Mouse (Mus musculus) heart, embryonic 12.5 days (tissue): ENCODE measurements around the gene Lin52. TPM values are rescaled to one million over a fixed set of nuclear protein-coding genes. Genes with fewer than 3 reads are reported as not detected.
"Not testable (repeated sequence)": the region's sequence is repeated elsewhere in the genome, so short reads cannot be mapped to it uniquely, and the experiment has no call there.

Experiments
- ATAC-seq: fragments of 200-750 bp; cut with Nextera tagmentation; 2 replicates; pipeline ENCODE4 v1.8.0; 2017; ENCODE audit warnings: moderate TSS enrichment, moderate library complexity; ENCODE audit not compliant: insufficient number of reproducible peaks, low FRiP score
- H3K27ac ChIP-seq: fragments of 300-500 bp; sonication (generic); 2 replicates; pipeline ENCODE4 v1.5.1; 2016; ENCODE audit warnings: mild to moderate bottlenecking, moderate library complexity; ENCODE audit not compliant: poor library complexity, severe bottlenecking
- H3K27me3 ChIP-seq: fragments of 300-500 bp; sonication (generic); replicated peaks from 2 replicates; pipeline ENCODE4 v1.6.1; 2016; ENCODE audit warnings: mild to moderate bottlenecking, moderate library complexity
- H3K36me3 ChIP-seq: fragments of 300-500 bp; sonication (generic); 2 replicates; pipeline ENCODE4 v1.6.1; 2016; ENCODE audit warnings: mild to moderate bottlenecking, moderate library complexity
- H3K4me1 ChIP-seq: fragments of 300-500 bp; sonication (generic); replicated peaks from 2 replicates; pipeline ENCODE4 v1.6.1; 2016; ENCODE audit warnings: mild to moderate bottlenecking
- H3K4me2 ChIP-seq: fragments of 300-500 bp; sonication (generic); 2 replicates; pipeline ENCODE4 v1.6.1; 2016; ENCODE audit warnings: mild to moderate bottlenecking, moderate library complexity
- H3K4me3 ChIP-seq: fragments of 300-500 bp; sonication (generic); 2 replicates; pipeline ENCODE4 v1.5.1; 2016; ENCODE audit warnings: mild to moderate bottlenecking
- H3K9ac ChIP-seq: fragments of 300-500 bp; sonication (generic); 2 replicates; pipeline ENCODE4 v1.6.1; 2016; ENCODE audit warnings: mild to moderate bottlenecking, moderate library complexity
- H3K9me3 ChIP-seq: fragments of 300-500 bp; sonication (generic); replicated peaks from 2 replicates; pipeline ENCODE4 v1.6.1; 2016; ENCODE audit warnings: mild to moderate bottlenecking, moderate library complexity
- WGBS: fragments of 180-500 bp; shearing (Covaris S2); methylation state at CpG from one replicate; pipeline ENCODE4 v1.1.7; 2016; 5-methylcytosine and 5-hydroxymethylcytosine counted together
- polyA plus RNA-seq: library from polyadenylated mRNA; unstranded; fragments of >200 nt; fragmentation: Nextera tagmentation; extraction: Ambion mirVana; gene quantifications from 2 replicates; pipeline ENCODE4 v1.2.1, GENCODE M21; 2016

Gene Lin52
- polyA plus RNA-seq, 1 experiment from 2014 or later, result 15.4 TPM

DNA sequence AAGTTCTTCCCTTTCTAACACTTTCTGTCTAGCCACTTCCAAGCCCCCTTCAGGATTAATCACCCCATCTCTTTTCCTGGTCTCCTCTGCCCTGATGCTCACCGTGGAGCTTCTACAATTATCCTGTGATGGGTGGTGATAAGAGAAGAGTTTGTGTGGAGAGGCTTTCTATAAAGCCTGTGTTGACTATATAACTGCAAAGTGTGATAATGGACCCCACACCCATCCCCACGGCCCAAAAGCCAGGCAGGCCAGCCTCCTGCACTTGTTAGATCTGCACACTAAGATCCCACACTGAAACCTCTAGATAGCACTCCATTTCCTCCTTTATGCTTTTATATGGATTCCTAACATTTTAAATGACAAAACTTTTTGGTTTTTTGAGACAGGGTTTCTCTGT is 66.8 kb downstream of the Lin52 start:
- 59% methylated on average over 2 of the region's 2 CpGs for WGBS
- Histone ChIP-seq H3K4me1 (no peaks in the 10 kb centered on the region), H3K4me3 (no peak overlapping the region), H3K4me2 (no peak overlapping the region), H3K27ac (no peak overlapping the region), H3K9me3 (no peaks in the 10 kb centered on the region), H3K27me3 (no peaks in the 10 kb centered on the region), H3K9ac (no peak overlapping the region), H3K36me3 (peaks cover 4% of the 10 kb centered on the region; the same call in 1 of the 2 replicates)
- ATAC-seq, result no peak

DNA sequence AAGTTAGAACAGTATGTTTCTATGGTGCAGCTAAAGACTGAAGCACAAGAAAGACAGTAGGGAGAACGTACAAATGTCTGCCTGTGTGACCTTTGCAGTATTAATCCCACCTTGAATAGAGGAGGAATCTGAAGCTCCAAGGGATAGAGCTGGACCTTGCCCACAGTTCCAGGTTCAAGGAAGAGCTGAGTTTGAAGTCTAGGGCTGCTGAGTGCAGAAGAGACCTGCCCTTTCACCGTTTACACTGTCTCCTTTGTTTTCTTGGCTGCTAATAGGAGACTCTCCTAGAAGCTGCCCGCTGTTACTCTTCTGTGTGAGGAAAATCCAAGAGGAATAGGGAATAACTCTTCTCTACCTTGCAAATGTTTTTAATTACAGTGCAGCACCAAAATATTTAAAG is 72.5 kb downstream of the Lin52 start:
- Histone ChIP-seq H3K4me3 (no peak overlapping the region), H3K4me2 (no peak overlapping the region), H3K4me1 (no peaks in the 10 kb centered on the region; the same call in 1 of the 2 replicates), H3K27me3 (no peaks in the 10 kb centered on the region), H3K9me3 (no peaks in the 10 kb centered on the region), H3K9ac (no peak overlapping the region), H3K27ac (no peak overlapping the region), H3K36me3 (peaks cover 8% of the 10 kb centered on the region)
- 58% methylated on average over 3 of the region's 3 CpGs for WGBS
- no peak for ATAC-seq

DNA sequence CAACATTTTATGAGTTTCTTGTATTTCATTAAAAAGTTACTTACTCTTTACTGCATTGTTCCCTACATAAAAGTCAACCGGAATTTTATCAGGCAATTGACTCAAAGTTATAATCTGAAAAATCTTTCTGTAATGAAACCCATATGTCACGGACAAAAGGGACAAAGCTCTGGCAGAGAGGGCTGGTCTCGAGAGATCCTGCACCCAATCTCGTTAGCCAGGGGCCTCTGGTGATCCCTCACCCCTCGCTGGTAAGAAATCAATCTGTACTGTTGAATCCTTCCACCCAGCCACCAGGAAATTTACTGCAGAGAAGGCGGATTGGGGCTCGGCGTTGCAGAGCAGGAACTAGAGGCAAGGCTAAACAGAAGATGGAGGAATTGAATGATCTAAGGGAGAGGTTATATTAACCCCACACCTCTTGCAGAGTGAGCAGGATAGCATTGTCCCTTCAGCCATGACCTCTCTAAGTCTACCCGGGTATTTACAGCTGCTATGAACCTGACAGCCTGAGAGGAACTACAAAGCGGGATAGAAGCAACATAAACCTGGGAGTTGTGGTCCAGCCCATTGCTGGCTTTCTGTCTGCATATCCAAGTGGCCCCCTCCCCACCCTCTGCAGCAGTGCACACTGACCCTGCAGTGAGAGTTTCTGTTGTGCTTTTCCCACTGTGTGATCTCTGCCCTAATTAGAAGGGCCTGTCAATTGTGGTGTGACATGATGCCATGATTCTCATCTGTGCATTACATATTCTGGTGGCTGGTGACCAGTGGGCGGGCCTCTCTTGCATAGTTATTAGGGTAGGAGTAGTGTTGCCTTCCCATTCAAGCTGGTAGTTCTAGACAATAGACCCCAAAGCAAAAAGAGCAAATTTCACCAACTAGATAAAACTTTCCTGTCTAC is 73.2 kb downstream of the Lin52 start:
- Histone ChIP-seq H3K4me1 (no peaks in the 10 kb centered on the region; the same call in 1 of the 2 replicates), H3K4me2 (no peak overlapping the region), H3K36me3 (peaks cover 8% of the 10 kb centered on the region), H3K27ac (no peak overlapping the region), H3K4me3 (no peak overlapping the region), H3K9ac (no peak overlapping the region), H3K9me3 (no peaks in the 10 kb centered on the region), H3K27me3 (no peaks in the 10 kb centered on the region)
- WGBS, result 65% methylated on average over 11 of the region's 11 CpGs
- no peak for ATAC-seq

DNA sequence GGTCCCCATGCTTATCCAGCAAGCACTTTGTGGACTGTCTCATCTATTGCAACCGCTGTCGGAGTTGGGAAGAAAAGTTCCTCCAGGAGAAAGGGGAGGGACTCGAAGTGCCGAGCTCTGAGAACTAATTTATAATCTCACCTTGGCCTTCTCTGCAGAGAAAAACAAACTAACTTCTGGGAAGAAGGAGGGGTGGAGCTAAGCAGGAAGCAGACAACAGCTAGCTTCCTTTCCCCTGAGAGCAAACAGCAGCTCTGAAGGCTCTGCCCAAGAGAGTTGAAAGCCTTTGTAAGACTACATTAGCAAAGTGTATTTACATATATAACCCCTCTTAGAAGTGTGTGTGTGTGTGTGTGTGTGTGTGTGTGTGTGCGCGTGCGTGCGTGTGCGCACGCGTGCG is 74.2 kb downstream of the Lin52 start:
- Histone ChIP-seq H3K9ac (no peak overlapping the region), H3K4me3 (no peak overlapping the region), H3K27ac (no peak overlapping the region), H3K4me2 (no peak overlapping the region), H3K4me1 (no peaks in the 10 kb centered on the region; the same call in 1 of the 2 replicates), H3K27me3 (no peaks in the 10 kb centered on the region), H3K9me3 (no peaks in the 10 kb centered on the region), H3K36me3 (peaks cover 8% of the 10 kb centered on the region)
- 84% methylated on average over 12 of the region's 12 CpGs for WGBS
- no peak for ATAC-seq

DNA sequence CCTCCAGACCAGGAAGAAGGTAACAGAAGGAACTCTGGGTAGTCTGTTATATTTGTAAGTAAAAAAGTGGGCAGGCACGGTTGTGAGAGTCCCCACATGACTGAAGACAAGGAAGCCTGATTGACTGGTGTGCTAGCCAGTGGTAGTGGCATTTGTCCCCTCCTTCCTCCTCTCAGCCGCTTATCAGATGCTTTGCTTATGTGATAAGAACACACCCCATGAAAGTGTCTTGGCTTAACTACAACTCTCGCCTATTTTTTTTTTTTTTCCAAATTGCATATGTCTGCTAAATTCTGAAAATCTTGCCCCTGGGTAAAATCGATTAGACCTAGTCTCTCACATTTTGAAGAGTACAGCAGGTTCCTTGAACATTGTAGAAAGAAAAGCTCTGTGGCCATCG is 79.2 kb downstream of the Lin52 start:
- 76% methylated on average over 5 of the region's 5 CpGs for WGBS
- no peaks in the 10 kb centered on the region for H3K27me3 ChIP-seq
- no peak overlapping the region for H3K4me3 ChIP-seq
- ATAC-seq, result no peak
- H3K27ac ChIP-seq, result no peak overlapping the region
- peaks cover 19% of the 10 kb centered on the region for H3K36me3 ChIP-seq
- no peak overlapping the region for H3K9ac ChIP-seq
- peaks cover 6% of the 10 kb centered on the region for H3K4me1 ChIP-seq
- H3K9me3 ChIP-seq, result no peaks in the 10 kb centered on the region
- H3K4me2 ChIP-seq, result no peak overlapping the region

DNA sequence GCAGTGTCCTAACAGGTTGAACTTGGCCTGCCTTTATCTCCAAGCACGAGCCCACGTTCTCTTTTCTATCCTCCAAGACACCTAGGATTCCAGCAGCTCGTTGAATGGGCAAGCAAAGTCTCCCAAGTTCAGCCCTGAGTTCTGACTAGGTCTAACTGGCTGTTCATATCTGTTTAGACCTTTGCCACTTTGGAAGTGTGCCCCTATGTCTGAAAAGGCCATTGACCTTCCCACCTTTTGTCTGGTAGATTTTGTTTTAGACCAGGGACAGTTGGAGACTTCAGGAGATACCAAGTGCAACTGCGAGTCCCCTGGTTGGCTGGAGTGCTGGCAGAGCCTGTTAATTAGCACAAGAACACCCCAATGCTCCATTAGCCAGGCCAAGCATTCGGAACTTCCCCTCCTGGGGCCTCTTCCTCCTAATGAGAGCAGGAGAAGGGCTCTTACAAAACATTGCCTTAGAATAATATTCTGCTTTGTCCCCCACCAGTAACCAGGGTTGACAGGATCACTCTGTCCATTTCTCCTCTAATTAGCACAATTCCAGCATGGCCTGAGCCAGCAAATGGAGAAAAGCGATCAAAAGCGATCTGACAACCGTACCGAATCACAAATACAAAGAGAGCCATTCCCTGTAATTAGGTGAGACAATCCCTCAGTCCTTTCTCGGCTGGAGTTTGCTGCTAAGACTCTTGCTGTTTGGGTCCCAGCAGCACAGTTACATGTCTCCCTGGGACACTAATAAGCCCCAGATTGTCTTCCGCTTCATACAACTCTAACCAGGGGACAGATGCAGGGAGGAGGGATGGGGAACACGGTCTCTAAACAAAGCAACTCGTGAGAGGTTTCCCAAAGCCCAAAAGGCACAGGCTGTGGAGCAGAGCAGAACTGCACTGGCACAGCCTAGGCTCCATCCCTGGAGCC is 80.9 kb downstream of the Lin52 start:
- H3K9me3 ChIP-seq, result no peaks in the 10 kb centered on the region
- H3K9ac ChIP-seq, result no peak overlapping the region
- no peaks in the 10 kb centered on the region for H3K27me3 ChIP-seq
- no peak overlapping the region for H3K4me3 ChIP-seq
- no peak for ATAC-seq
- H3K4me2 ChIP-seq, result no peak overlapping the region
- peaks cover 6% of the 10 kb centered on the region for H3K4me1 ChIP-seq
- H3K27ac ChIP-seq, result no peak overlapping the region
- H3K36me3 ChIP-seq, result peaks cover 14% of the 10 kb centered on the region
- 74% methylated on average over 13 of the region's 13 CpGs for WGBS

DNA sequence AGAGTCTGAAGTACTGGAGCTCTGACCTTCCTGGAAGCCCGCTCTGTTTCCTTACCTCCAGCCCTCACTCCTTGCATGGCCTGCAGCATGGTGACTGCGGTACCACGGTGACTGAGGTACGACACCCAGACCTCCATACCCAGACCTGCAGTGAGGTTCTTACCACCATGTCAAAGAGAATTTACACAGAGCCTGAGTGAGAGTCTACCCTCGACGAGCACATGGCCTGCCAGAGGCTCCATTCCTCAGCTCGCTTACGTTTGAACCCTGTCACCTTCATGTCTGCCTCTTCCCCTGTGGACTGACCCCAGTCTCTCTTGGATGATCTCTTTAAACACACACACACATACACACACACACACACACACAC is 81.6 kb downstream of the Lin52 start:
- H3K9ac ChIP-seq, result no peak overlapping the region
- peaks cover 14% of the 10 kb centered on the region for H3K36me3 ChIP-seq
- H3K4me2 ChIP-seq, result no peak overlapping the region
- H3K4me3 ChIP-seq, result no peak overlapping the region
- H3K27me3 ChIP-seq, result no peaks in the 10 kb centered on the region
- H3K9me3 ChIP-seq, result no peaks in the 10 kb centered on the region
- no peak overlapping the region for H3K27ac ChIP-seq
- ATAC-seq, result no peak
- H3K4me1 ChIP-seq, result peaks cover 6% of the 10 kb centered on the region
- WGBS, result 77% methylated on average over 8 of the region's 8 CpGs

DNA sequence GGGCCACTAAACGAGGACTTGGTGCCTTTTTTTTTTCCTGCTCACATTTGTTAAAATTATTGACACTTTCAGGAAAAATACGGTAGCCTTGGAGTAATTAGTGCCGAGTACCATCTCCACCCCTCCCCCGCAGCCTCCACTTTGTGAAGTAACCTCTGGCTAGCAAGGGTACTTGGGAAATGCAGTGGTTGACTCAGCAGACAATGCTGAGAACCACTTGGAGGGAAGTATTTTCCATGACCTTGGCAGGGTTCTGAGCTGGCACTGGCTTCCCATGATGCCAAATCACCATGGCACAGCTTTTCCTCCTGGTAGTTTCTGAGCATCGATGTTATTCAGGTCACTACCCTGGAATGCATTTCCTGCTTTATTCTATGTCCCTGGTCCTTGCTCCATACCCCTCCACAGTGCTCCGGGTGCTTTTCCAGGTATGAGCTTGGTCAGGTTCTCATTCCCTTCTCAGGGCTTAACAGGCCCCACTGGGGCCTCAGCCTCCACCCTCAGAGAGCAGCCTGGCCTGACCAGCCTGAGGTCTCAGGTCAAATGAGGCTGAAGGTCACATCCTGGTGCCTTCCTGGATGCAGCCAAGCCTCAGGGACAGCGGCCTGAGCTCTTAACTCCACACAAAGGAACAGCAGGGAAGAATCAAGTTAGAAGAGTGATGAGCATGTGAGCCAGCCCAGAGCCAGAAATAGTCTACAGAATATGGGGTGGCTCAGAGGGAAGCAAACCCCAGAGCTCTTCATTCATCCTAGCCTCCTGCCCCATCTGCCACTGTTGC is 82.7 kb downstream of the Lin52 start:
- peaks cover 6% of the 10 kb centered on the region for H3K4me1 ChIP-seq
- no peak overlapping the region for H3K4me2 ChIP-seq
- no peaks in the 10 kb centered on the region for H3K9me3 ChIP-seq
- no peak overlapping the region for H3K9ac ChIP-seq
- H3K4me3 ChIP-seq, result no peak overlapping the region
- ATAC-seq, result no peak
- H3K36me3 ChIP-seq, result peaks cover 14% of the 10 kb centered on the region
- H3K27ac ChIP-seq, result no peak overlapping the region
- no peaks in the 10 kb centered on the region for H3K27me3 ChIP-seq
- WGBS, result 82% methylated on average over 7 of the region's 7 CpGs

DNA sequence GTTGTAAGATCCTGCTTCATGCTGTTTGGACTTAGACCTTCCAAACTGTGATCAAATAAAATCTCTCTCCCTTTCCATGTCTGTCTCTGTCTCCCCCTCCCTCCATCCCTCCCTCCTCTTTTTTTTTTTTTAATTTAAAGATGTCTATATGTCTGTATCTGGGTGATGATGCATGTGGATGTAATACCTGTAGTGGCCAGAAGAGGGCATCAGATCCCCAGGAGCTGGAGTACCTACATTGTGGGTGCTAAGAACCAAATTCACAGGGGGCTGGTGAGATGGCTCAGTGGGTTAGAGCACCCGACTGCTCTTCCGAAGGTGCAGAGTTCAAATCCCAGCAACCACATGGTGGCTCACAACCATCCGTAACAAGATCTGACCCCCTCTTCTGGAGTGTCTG is 88.3 kb downstream of the Lin52 start:
- H3K4me2 ChIP-seq, H3K9ac ChIP-seq, H3K4me3 ChIP-seq, H3K4me1 ChIP-seq, ATAC-seq, H3K27ac ChIP-seq, H3K27me3 ChIP-seq, H3K36me3 ChIP-seq, H3K9me3 ChIP-seq: not testable (repeated sequence)
- WGBS, result 79% methylated on average over 3 of the region's 3 CpGs

DNA sequence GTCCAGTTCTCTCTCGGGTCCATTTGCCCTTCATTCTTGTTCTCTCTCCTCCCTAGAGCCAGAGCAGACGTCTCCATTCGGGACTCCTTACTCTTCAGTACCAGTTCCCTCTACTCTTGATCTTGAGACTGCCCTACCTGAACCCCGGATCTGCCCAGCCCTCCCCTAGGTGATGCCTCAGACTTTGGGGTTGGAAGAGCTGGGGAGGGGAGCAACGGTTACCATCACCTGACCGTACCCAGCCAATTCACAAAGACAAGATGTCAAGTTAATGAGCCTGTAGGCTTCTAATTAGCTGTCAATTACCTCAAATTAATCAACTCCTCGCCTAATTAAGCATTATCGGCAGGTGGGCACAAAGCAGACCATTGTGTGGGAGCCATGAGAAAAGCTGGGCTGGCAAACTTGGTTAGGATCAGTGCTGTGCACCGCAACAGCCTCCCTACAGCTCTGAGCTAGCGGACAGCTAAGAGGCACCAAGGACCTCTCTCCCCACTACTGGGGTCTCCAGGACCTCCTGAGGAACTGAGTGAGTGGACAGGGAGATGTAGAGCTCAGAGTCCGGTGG is 90.3 kb downstream of the Lin52 start:
- Histone ChIP-seq H3K27me3 (no peaks in the 10 kb centered on the region), H3K4me2 (no peak overlapping the region), H3K4me3 (no peak overlapping the region), H3K36me3 (no peaks in the 10 kb centered on the region), H3K9me3 (no peaks in the 10 kb centered on the region), H3K4me1 (no peaks in the 10 kb centered on the region), H3K9ac (no peak overlapping the region), H3K27ac (no peak overlapping the region)
- WGBS, result 78% methylated on average over 11 of the region's 11 CpGs
- no peak for ATAC-seq
